Mouse (Mus musculus): ENCODE measurements around the gene Olfr33. TPM values are rescaled to one million over a fixed set of nuclear protein-coding genes. Genes with fewer than 3 reads are reported as not detected.
A peak's percentile ranks its signal among the peaks of the same experiment; 100 is the strongest.

The Olfr33 gene
- polyA plus RNA-seq, 1 experiment from 2014 or later = not detected

- peak within 1 kb of the TSS; percentile 80 for H3K4me2 ChIP-seq (ENCODE audit: low read depth, low read length)
- no peaks in the 10 kb centered on the region for H3K4me1 ChIP-seq (replicated peaks; ENCODE audit: control insufficient read depth, insufficient read depth, low read length)
- H3K36me3 ChIP-seq (ENCODE audit: control insufficient read depth, insufficient read depth, low read length) = 0 out of 2 replicates have a peak, but pooled peaks cover 4% of the 10 kb centered on the region
- peak; percentile 100 for ATAC-seq (ENCODE audit: low read depth)
- H3K27ac ChIP-seq (ENCODE audit: low read length) = peak within 1 kb of the TSS; percentile 89
- peak within 1 kb of the TSS; percentile 77 for H3K4me3 ChIP-seq (ENCODE audit: low read length)
- no peaks in the 10 kb centered on the region for H3K27me3 ChIP-seq (ENCODE audit: control insufficient read depth, insufficient read depth, low read depth, low read length)
- peak within 1 kb of the TSS; percentile 86 for H3K9ac ChIP-seq (ENCODE audit: low read length)
- H3K9me3 ChIP-seq (ENCODE audit: control insufficient read depth, low read length) = no peaks in the 10 kb centered on the region
- under 1% methylated on average over 35 of the region's 40 CpGs for WGBS
Observed at GRCm38 (mm10) chr7:102686944-102687501, 31.8 kb downstream of the Olfr33 start, which contains the start of gene Trim68. Gene Trim68 (minus strand): TSS chr7:102687327.

GRCm38 (mm10) chr7:102681916-102682315 lies 37.0 kb downstream of the Olfr33 start:
- H3K9me3 ChIP-seq (ENCODE audit: control insufficient read depth, low read length) = no peaks in the 10 kb centered on the region
- H3K36me3 ChIP-seq (ENCODE audit: control insufficient read depth, insufficient read depth, low read length) = 0 out of 2 replicates have a peak, but pooled peaks cover 4% of the 10 kb centered on the region
- H3K9ac ChIP-seq (ENCODE audit: low read length) = no peak overlapping the region
- no peaks in the 10 kb centered on the region for H3K27me3 ChIP-seq (ENCODE audit: control insufficient read depth, insufficient read depth, low read depth, low read length)
- H3K4me2 ChIP-seq (ENCODE audit: low read depth, low read length) = no peak overlapping the region
- no peaks in the 10 kb centered on the region for H3K4me1 ChIP-seq (replicated peaks; ENCODE audit: control insufficient read depth, insufficient read depth, low read length)
- 65% methylated on average over 1 of the region's 1 CpGs for WGBS
- no peak overlapping the region for H3K4me3 ChIP-seq (ENCODE audit: low read length)
- no peak for ATAC-seq (ENCODE audit: low read depth)
- no peak overlapping the region for H3K27ac ChIP-seq (ENCODE audit: low read length)

- Histone ChIP-seq H3K9ac (ENCODE audit: low read length) (no peak overlapping the region), H3K4me1 (replicated peaks; ENCODE audit: control insufficient read depth, insufficient read depth, low read length) (no peaks in the 10 kb centered on the region), H3K9me3 (ENCODE audit: control insufficient read depth, low read length) (no peaks in the 10 kb centered on the region), H3K4me3 (ENCODE audit: low read length) (no peak overlapping the region), H3K36me3 (ENCODE audit: control insufficient read depth, insufficient read depth, low read length) (no peaks in the 10 kb centered on the region), H3K27me3 (ENCODE audit: control insufficient read depth, insufficient read depth, low read depth, low read length) (no peaks in the 10 kb centered on the region), H3K27ac (ENCODE audit: low read length) (no peak overlapping the region), H3K4me2 (ENCODE audit: low read depth, low read length) (no peak overlapping the region)
- ATAC-seq (ENCODE audit: low read depth) = no peak
- WGBS = 67% methylated on average over 2 of the region's 2 CpGs
Observed at GRCm38 (mm10) chr7:102676225-102676624, 42.6 kb downstream of the Olfr33 start.

- no peak for ATAC-seq (ENCODE audit: low read depth)
- Histone ChIP-seq H3K36me3 (ENCODE audit: control insufficient read depth, insufficient read depth, low read length) (no peaks in the 10 kb centered on the region), H3K4me2 (ENCODE audit: low read depth, low read length) (no peak overlapping the region), H3K9me3 (ENCODE audit: control insufficient read depth, low read length) (no peaks in the 10 kb centered on the region), H3K4me3 (ENCODE audit: low read length) (no peak overlapping the region), H3K4me1 (replicated peaks; ENCODE audit: control insufficient read depth, insufficient read depth, low read length) (no peaks in the 10 kb centered on the region), H3K27ac (ENCODE audit: low read length) (no peak overlapping the region), H3K9ac (ENCODE audit: low read length) (no peak overlapping the region), H3K27me3 (ENCODE audit: control insufficient read depth, insufficient read depth, low read depth, low read length) (no peaks in the 10 kb centered on the region)
- WGBS = 29% methylated on average over 2 of the region's 2 CpGs
Observed at GRCm38 (mm10) chr7:102665378-102665777, 53.5 kb downstream of the Olfr33 start.

GRCm38 (mm10) chr7:102664599-102664998 lies 54.3 kb downstream of the Olfr33 start, which contains the start of gene Olfr556:
Gene Olfr556 (plus strand): TSS chr7:102664899.
- no peak for ATAC-seq (ENCODE audit: low read depth)
- no peak within 1 kb of the TSS for H3K9ac ChIP-seq (ENCODE audit: low read length)
- no peak within 1 kb of the TSS for H3K4me3 ChIP-seq (ENCODE audit: low read length)
- no peak within 1 kb of the TSS for H3K27ac ChIP-seq (ENCODE audit: low read length)
- H3K4me1 ChIP-seq (replicated peaks; ENCODE audit: control insufficient read depth, insufficient read depth, low read length) = no peaks in the 10 kb centered on the region
- no peaks in the 10 kb centered on the region for H3K27me3 ChIP-seq (ENCODE audit: control insufficient read depth, insufficient read depth, low read depth, low read length)
- no peaks in the 10 kb centered on the region for H3K9me3 ChIP-seq (ENCODE audit: control insufficient read depth, low read length)
- WGBS = 65% methylated on average over 3 of the region's 3 CpGs
- no peak within 1 kb of the TSS for H3K4me2 ChIP-seq (ENCODE audit: low read depth, low read length)
- no peaks in the 10 kb centered on the region for H3K36me3 ChIP-seq (ENCODE audit: control insufficient read depth, insufficient read depth, low read length)

Other genes starting within 250 kb of the Olfr33 start
- 0.18 TPM in 1 of 2 replicates, not detected in the other for gene Olfr543, start 237.4 kb downstream of the Olfr33 start, polyA plus RNA-seq (2015; fragmentation: Nextera tagmentation; extraction: Ambion mirVana)
- 0.06 and 0.08 TPM in 2 replicates for gene Olfr544, start 230.8 kb downstream of the Olfr33 start, polyA plus RNA-seq (2015; fragmentation: Nextera tagmentation; extraction: Ambion mirVana)
- not detected in 2 replicates for gene Olfr545, start 219.5 kb downstream of the Olfr33 start, polyA plus RNA-seq (2015; fragmentation: Nextera tagmentation; extraction: Ambion mirVana)
- not detected in 2 replicates for gene Olfr547, start 184.3 kb downstream of the Olfr33 start, polyA plus RNA-seq (2015; fragmentation: Nextera tagmentation; extraction: Ambion mirVana)
- gene Olfr548-ps1, start 178.2 kb downstream of the Olfr33 start, polyA plus RNA-seq (2015; fragmentation: Nextera tagmentation; extraction: Ambion mirVana) = not detected in 2 replicates
- gene Olfr549, start 169.2 kb downstream of the Olfr33 start, polyA plus RNA-seq (2015; fragmentation: Nextera tagmentation; extraction: Ambion mirVana) = not detected in 2 replicates
- 1.1 TPM in 2 replicates for gene Trim21, start 153.6 kb downstream of the Olfr33 start, polyA plus RNA-seq (2015; fragmentation: Nextera tagmentation; extraction: Ambion mirVana)
- not detected in 2 replicates for gene Olfr550, start 147.6 kb downstream of the Olfr33 start, polyA plus RNA-seq (2015; fragmentation: Nextera tagmentation; extraction: Ambion mirVana)
- gene Olfr551, start 127.2 kb downstream of the Olfr33 start, polyA plus RNA-seq (2015; fragmentation: Nextera tagmentation; extraction: Ambion mirVana) = not detected in 2 replicates
- not detected in 2 replicates for gene Olfr552, start 121.3 kb downstream of the Olfr33 start, polyA plus RNA-seq (2015; fragmentation: Nextera tagmentation; extraction: Ambion mirVana)
- not detected in 2 replicates for gene Olfr553, start 100.9 kb downstream of the Olfr33 start, polyA plus RNA-seq (2015; fragmentation: Nextera tagmentation; extraction: Ambion mirVana)
- not detected in 2 replicates for gene Olfr554, start 80.6 kb downstream of the Olfr33 start, polyA plus RNA-seq (2015; fragmentation: Nextera tagmentation; extraction: Ambion mirVana)
- not detected in 2 replicates for gene Olfr555, start 60.2 kb downstream of the Olfr33 start, polyA plus RNA-seq (2015; fragmentation: Nextera tagmentation; extraction: Ambion mirVana)
- gene Olfr556, start 54.2 kb downstream of the Olfr33 start, polyA plus RNA-seq (2015; fragmentation: Nextera tagmentation; extraction: Ambion mirVana) = not detected in 2 replicates
- 15.6 and 17.3 TPM in 2 replicates for gene Trim68, start 31.7 kb downstream of the Olfr33 start, polyA plus RNA-seq (2015; fragmentation: Nextera tagmentation; extraction: Ambion mirVana)
- gene Olfr557, start 23.2 kb downstream of the Olfr33 start, polyA plus RNA-seq (2015; fragmentation: Nextera tagmentation; extraction: Ambion mirVana) = not detected in 2 replicates
- 0.47 and 0.48 TPM in 2 replicates for gene Olfr558, start 16.9 kb downstream of the Olfr33 start, polyA plus RNA-seq (2015; fragmentation: Nextera tagmentation; extraction: Ambion mirVana)
- gene Olfr559, start 8.4 kb upstream of the Olfr33 start, polyA plus RNA-seq (2015; fragmentation: Nextera tagmentation; extraction: Ambion mirVana) = not detected in 2 replicates
- not detected in 2 replicates for gene Olfr560, start 40.3 kb upstream of the Olfr33 start, polyA plus RNA-seq (2015; fragmentation: Nextera tagmentation; extraction: Ambion mirVana)
- 0.23 and 0.25 TPM in 2 replicates for gene Olfr78, start 40.4 kb upstream of the Olfr33 start, polyA plus RNA-seq (2015; fragmentation: Nextera tagmentation; extraction: Ambion mirVana)
- gene Olfr561, start 52.2 kb upstream of the Olfr33 start, polyA plus RNA-seq (2015; fragmentation: Nextera tagmentation; extraction: Ambion mirVana) = not detected in 2 replicates
- gene Olfr564, start 84.4 kb upstream of the Olfr33 start, polyA plus RNA-seq (2015; fragmentation: Nextera tagmentation; extraction: Ambion mirVana) = not detected in 2 replicates
- gene Olfr566, start 139.7 kb upstream of the Olfr33 start, polyA plus RNA-seq (2015; fragmentation: Nextera tagmentation; extraction: Ambion mirVana) = not detected in 2 replicates
- not detected in 2 replicates for gene Olfr568, start 158.1 kb upstream of the Olfr33 start, polyA plus RNA-seq (2015; fragmentation: Nextera tagmentation; extraction: Ambion mirVana)
- not detected in 2 replicates for gene Olfr569, start 171.8 kb upstream of the Olfr33 start, polyA plus RNA-seq (2015; fragmentation: Nextera tagmentation; extraction: Ambion mirVana)
- not detected in 2 replicates for gene Olfr570, start 175.5 kb upstream of the Olfr33 start, polyA plus RNA-seq (2015; fragmentation: Nextera tagmentation; extraction: Ambion mirVana)
- not detected in 2 replicates for gene Olfr571, start 198.5 kb upstream of the Olfr33 start, polyA plus RNA-seq (2015; fragmentation: Nextera tagmentation; extraction: Ambion mirVana)
- not detected in 2 replicates for gene Olfr572, start 205.3 kb upstream of the Olfr33 start, polyA plus RNA-seq (2015; fragmentation: Nextera tagmentation; extraction: Ambion mirVana)
- not detected in 2 replicates for gene Olfr573-ps1, start 223.5 kb upstream of the Olfr33 start, polyA plus RNA-seq (2015; fragmentation: Nextera tagmentation; extraction: Ambion mirVana)
- gene Olfr574, start 229.4 kb upstream of the Olfr33 start, polyA plus RNA-seq (2015; fragmentation: Nextera tagmentation; extraction: Ambion mirVana) = not detected in 2 replicates
- gene Olfr575, start 239.7 kb upstream of the Olfr33 start, polyA plus RNA-seq (2015; fragmentation: Nextera tagmentation; extraction: Ambion mirVana) = not detected in 2 replicates
- not detected in 2 replicates for gene Olfr576, start 243.6 kb upstream of the Olfr33 start, polyA plus RNA-seq (2015; fragmentation: Nextera tagmentation; extraction: Ambion mirVana)